Mouse (Mus musculus) ES-E14 (cell line): ENCODE measurements around the gene Arhgef28. TPM values are rescaled to one million over a fixed set of nuclear protein-coding genes. Genes with fewer than 3 reads are reported as not detected.

ENCODE experiments used
- DNase-seq: peaks from one replicate; pipeline ENCODE4 v3.0.0-alpha.2; 2013; ENCODE audit warnings: low read depth, low spot score
- H3K27ac ChIP-seq: 2 replicates; pipeline ENCODE4 v1.5.1; 2012; ENCODE audit warnings: low read depth, mild to moderate bottlenecking, low read length, moderate library complexity, mixed read lengths; ENCODE audit not compliant: poor library complexity, insufficient read depth, severe bottlenecking
- H3K36me3 ChIP-seq: 2 replicates; pipeline ENCODE4 v1.6.1; 2012; ENCODE audit warnings: mild to moderate bottlenecking, low read length, moderate library complexity, mixed read lengths; ENCODE audit not compliant: control insufficient read depth, poor library complexity, insufficient read depth, severe bottlenecking
- H3K4me1 ChIP-seq, 2 experiments: fragments of 150-350 bp in 1 of 2; sonication (generic) in 1 of 2; 2 replicates each; pipeline ENCODE4 v1.6.1; 2012; ENCODE audit warnings: low read length in 2 of 2, mild to moderate bottlenecking in 1 of 2, mixed read lengths in 1 of 2; ENCODE audit not compliant: control insufficient read depth in 2 of 2, insufficient read depth in 2 of 2, poor library complexity in 1 of 2
- H3K4me3 ChIP-seq, 2 experiments: fragments of 150-350 bp in 1 of 2; sonication (generic) in 1 of 2; 2 replicates each; pipeline ENCODE4 v1.5.1; 2012; ENCODE audit warnings: low read length in 2 of 2, low read depth in 1 of 2, mild to moderate bottlenecking in 1 of 2, mixed read lengths in 1 of 2; ENCODE audit not compliant: insufficient read depth in 1 of 2, poor library complexity in 1 of 2, severe bottlenecking in 1 of 2
- H3K9ac ChIP-seq: 2 replicates; pipeline ENCODE4 v1.6.1; 2012; ENCODE audit warnings: low read depth, mild to moderate bottlenecking, low read length, mixed read lengths; ENCODE audit not compliant: poor library complexity, insufficient read depth, severe bottlenecking
- H3K9me3 ChIP-seq: fragments of 150-350 bp; sonication (generic); 2 replicates; pipeline ENCODE4 v1.6.1; 2012; ENCODE audit warnings: low read depth, mild to moderate bottlenecking, low read length; ENCODE audit not compliant: control insufficient read depth, insufficient read depth
- CHD2 ChIP-seq: IDR thresholded peaks from 2 replicates; pipeline ENCODE4 v1.6.1; 2014; ENCODE audit warnings: mild to moderate bottlenecking, low read depth, low read length, inconsistent platforms
- HCFC1 ChIP-seq: IDR thresholded peaks from 2 replicates; pipeline ENCODE4 v1.6.1; 2012; ENCODE audit warnings: low read length, inconsistent platforms, borderline replicate concordance; ENCODE audit not compliant: insufficient read depth
- MAFK ChIP-seq: IDR thresholded peaks from 2 replicates; pipeline ENCODE4 v1.6.1; 2014; ENCODE audit warnings: mild to moderate bottlenecking, low read depth, low read length, inconsistent platforms; ENCODE audit not compliant: insufficient read depth
- ZC3H11A ChIP-seq: IDR thresholded peaks from 2 replicates; pipeline ENCODE4 v1.6.1; 2012; ENCODE audit warnings: low read depth, mild to moderate bottlenecking, inconsistent platforms, low read length, borderline replicate concordance
- ZNF384 ChIP-seq: IDR thresholded peaks from 2 replicates; pipeline ENCODE4 v1.6.1; 2012; ENCODE audit warnings: low read depth, low read length, inconsistent platforms
- in situ Hi-C, 2 experiments: fragments of 600-800 bp; cut with MboI; formaldehyde crosslinking; loops; one replicate each; pipeline ENCODE4 v1.15.1; 2025; ENCODE audit warnings: low sequenced_read_pairs in 2 of 2, inconsistent platforms in 1 of 2; ENCODE audit not compliant: unreplicated experiment in 2 of 2
- total RNA-seq: library from RNA; depleted of rRNA; stranded (reverse); fragments of 300-350 nt; gene quantifications from 2 replicates; pipeline ENCODE4 v1.2.3, GENCODE M21; 2012

The Arhgef28 gene
- total RNA-seq, 1 experiment, result 19.0 TPM

DNA sequence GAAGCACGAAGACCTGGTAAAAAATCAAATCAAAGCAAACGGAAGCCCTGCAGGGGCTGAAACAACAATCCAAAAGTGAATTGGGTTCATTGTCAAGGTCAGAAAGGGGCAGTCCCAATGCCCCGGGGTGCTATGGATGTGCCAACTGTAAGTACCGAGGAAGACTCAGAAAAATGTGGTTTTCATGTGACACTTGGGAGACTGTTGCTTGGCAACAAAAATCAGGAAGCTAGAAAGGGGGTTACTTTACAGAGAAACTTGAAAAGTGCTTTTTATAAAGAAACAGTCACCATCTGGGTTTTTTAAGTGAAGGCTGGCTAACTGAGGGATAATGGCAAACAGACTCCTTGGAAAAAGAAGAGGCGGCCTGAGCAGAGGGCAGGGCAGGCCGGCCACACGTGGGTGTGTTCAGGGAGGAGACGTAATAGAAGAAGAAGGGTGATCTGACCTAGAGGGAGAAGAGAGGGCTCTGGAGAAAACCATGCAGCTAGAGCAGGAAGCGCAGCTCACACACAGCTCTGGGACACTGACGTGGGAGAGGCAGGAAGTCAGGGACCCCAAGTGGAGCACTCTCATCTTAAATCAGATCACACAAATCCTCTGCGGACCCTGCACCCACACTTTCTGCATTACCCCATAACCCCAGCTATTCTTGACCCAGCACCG, 70.2 kb downstream of the Arhgef28 start:
- Histone ChIP-seq H3K9ac (no peak overlapping the region), H3K27ac (no peak overlapping the region; the same call in 1 of the 2 replicates)

DNA sequence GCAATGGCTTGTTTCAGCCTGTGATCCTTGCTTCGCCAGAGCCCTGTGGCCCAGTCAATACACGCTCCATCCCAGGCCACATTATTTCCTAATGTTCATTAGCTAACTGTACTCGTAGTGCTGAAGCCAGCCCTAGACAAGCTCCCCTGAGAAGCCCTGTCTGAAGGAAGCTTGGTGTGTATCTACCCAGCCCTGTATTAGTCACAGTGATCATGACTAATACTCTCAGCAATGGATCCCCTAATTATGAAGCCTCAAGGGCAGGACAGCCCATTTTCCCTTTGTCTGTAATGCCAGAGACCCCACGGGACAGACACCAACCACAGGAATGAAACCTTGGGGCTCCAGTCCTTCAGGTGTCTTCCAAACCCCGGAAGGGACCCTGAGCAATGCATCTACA, 73.3 kb downstream of the Arhgef28 start:
- H3K36me3 ChIP-seq, result no peaks in the 10 kb centered on the region
- DNase-seq, result no peak
- no peaks in the 10 kb centered on the region for H3K9me3 ChIP-seq
- H3K9ac ChIP-seq, result no peak overlapping the region
- TF ChIP-seq HCFC1, result no peak
- TF ChIP-seq ZNF384, result no peak
- TF ChIP-seq ZC3H11A, result no peak
- no peak for TF ChIP-seq CHD2
- H3K4me1 ChIP-seq, result peaks cover 1 to 6% of the 10 kb centered on the region in 2 experiments; a peak in 1 of 4 replicates
- H3K27ac ChIP-seq, result no peak overlapping the region
- in situ Hi-C loops, result no loop called here
- H3K4me3 ChIP-seq, result no peak overlapping the region

More for the DNA sequence above, 70.2 kb downstream of the Arhgef28 start:
- no peak for DNase-seq
- Histone ChIP-seq H3K4me1 (peaks cover 1 to 8% of the 10 kb centered on the region in 2 experiments; a peak in 1 of 4 replicates), H3K36me3 (no peaks in the 10 kb centered on the region), H3K9me3 (no peaks in the 10 kb centered on the region), H3K4me3 (peak overlapping the region; percentile 30 to 48; a peak in 2 of 4 replicates)
- in situ Hi-C loops, result no loop called here
- TF ChIP-seq HCFC1 (no peak), CHD2 (no peak), ZC3H11A (no peak), MAFK (no peak), ZNF384 (no peak)

DNA sequence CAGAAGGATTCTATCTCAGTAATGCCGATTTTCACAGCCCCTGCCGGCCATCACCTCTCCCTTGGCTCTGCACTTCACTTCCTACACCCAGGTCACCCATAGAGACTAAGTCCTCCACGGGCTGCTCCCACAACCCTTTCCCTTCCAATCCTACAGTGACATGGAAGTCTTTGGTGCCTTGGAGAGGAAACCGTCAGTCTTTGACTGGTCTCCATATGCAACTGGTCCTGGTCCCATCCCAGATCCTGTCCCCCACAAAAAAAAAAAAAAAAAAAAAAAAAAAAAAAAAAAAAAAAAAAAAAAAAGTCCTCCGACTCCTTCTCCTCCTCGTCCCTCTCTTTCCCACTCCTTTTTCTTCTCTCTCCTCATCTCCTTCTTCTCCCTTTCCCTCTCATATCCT, 74.0 kb downstream of the Arhgef28 start:
- in situ Hi-C loops, result no loop called here
- Histone ChIP-seq H3K4me3 (no peak overlapping the region), H3K36me3 (no peaks in the 10 kb centered on the region), H3K9me3 (no peaks in the 10 kb centered on the region), H3K9ac (no peak overlapping the region), H3K4me1 (peaks cover 1 to 6% of the 10 kb centered on the region in 2 experiments; a peak in 1 of 4 replicates), H3K27ac (no peak overlapping the region)
- DNase-seq, result no peak
- TF ChIP-seq ZNF384 (peak; percentile 76), ZC3H11A (no peak), HCFC1 (no peak)

DNA sequence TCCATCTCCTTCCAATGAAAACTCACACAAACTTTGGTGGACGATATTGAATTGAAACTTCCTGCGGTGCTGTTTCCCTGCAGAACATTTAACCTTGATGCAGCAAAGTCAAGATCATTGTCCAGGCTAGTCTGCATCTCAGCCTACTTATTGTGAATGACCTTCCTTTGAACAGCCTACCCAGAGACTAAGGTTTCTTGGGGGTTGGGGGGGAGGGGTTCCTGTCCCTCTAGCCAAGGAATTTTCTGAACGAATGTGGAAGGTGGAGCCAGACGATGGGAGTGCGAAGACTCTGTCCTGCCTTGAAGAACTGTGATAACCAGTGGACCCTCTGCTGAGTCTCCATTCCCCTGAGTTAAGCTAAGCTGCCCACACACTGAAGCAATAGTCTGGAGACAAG, 80.6 kb downstream of the Arhgef28 start:
- no peak for TF ChIP-seq ZC3H11A
- TF ChIP-seq CHD2, result no peak
- TF ChIP-seq MAFK, result no peak
- no peak for TF ChIP-seq ZNF384
- TF ChIP-seq HCFC1, result no peak
- Histone ChIP-seq H3K27ac (no peak overlapping the region), H3K9ac (no peak overlapping the region), H3K4me1 (peaks cover 0 to 8% of the 10 kb centered on the region in 2 experiments; a peak in 2 of 4 replicates), H3K36me3 (no peaks in the 10 kb centered on the region), H3K9me3 (no peaks in the 10 kb centered on the region), H3K4me3 (no peak overlapping the region)
- in situ Hi-C loops, result no loop called here
- DNase-seq, result no peak
